Mouse (Mus musculus) lung, postnatal 0 days (tissue): ENCODE measurements around the gene Akap8. TPM values are rescaled to one million over a fixed set of nuclear protein-coding genes. Genes with fewer than 3 reads are reported as not detected.

Experiments used
- ATAC-seq: fragments of 200-750 bp; cut with Nextera tagmentation; 2 replicates; pipeline ENCODE4 v1.8.0; 2017; ENCODE audit warnings: moderate library complexity
- DNase-seq: peaks from one replicate; pipeline ENCODE4 v3.0.0-alpha.2; 2016; ENCODE audit warnings: low spot score
- H3K27ac ChIP-seq: fragments of 300-500 bp; sonication (generic); 2 replicates; pipeline ENCODE4 v1.5.1; 2014; ENCODE audit warnings: antibody characterized with exemption, mild to moderate bottlenecking, low read length, mixed read lengths
- H3K27me3 ChIP-seq: fragments of 300-500 bp; sonication (generic); replicated peaks from 2 replicates; pipeline ENCODE4 v1.6.1; 2014; ENCODE audit warnings: low read length, mixed read lengths; ENCODE audit not compliant: insufficient read depth
- H3K36me3 ChIP-seq: fragments of 300-500 bp; sonication (generic); 2 replicates; pipeline ENCODE4 v1.6.1; 2014; ENCODE audit warnings: low read length, mixed read lengths; ENCODE audit not compliant: insufficient read depth
- H3K4me1 ChIP-seq: fragments of 300-500 bp; sonication (generic); 2 replicates; pipeline ENCODE4 v1.6.1; 2014; ENCODE audit warnings: antibody characterized with exemption, low read depth, low read length, mixed read lengths; ENCODE audit not compliant: insufficient read depth
- H3K4me2 ChIP-seq: fragments of 300-500 bp; sonication (generic); replicated peaks from 2 replicates; pipeline ENCODE4 v1.6.1; 2014; ENCODE audit warnings: low read depth, mild to moderate bottlenecking, low read length, moderate library complexity, mixed read lengths
- H3K4me3 ChIP-seq: fragments of 300-500 bp; sonication (generic); 2 replicates; pipeline ENCODE4 v1.5.1; 2014; ENCODE audit warnings: low read depth, low read length
- H3K9ac ChIP-seq: fragments of 300-500 bp; sonication (generic); replicated peaks from 2 replicates; pipeline ENCODE4 v1.6.1; 2014; ENCODE audit warnings: low read depth, mild to moderate bottlenecking
- H3K9me3 ChIP-seq: fragments of 300-500 bp; sonication (generic); 2 replicates; pipeline ENCODE4 v1.6.1; 2016; ENCODE audit warnings: low read length, mixed read lengths
- CTCF ChIP-seq: IDR thresholded peaks from 2 replicates; pipeline ENCODE4 v1.5.1; 2016; ENCODE audit warnings: antibody characterized with exemption, mild to moderate bottlenecking
- EP300 ChIP-seq: IDR thresholded peaks from 2 replicates; pipeline ENCODE4 v1.6.1; 2016; ENCODE audit warnings: antibody characterized with exemption, mild to moderate bottlenecking, control low read depth
- WGBS: fragments of 180-500 bp; shearing (Covaris S2); extraction: QIAGEN DNeasy Blood & Tissue Kit; methylation state at CpG from one replicate; pipeline ENCODE4 v1.1.7; 2014; 5-methylcytosine and 5-hydroxymethylcytosine counted together
- polyA plus RNA-seq: library from polyadenylated mRNA; unstranded; fragments of >200 nt; fragmentation: Nextera tagmentation; extraction: Ambion mirVana; gene quantifications from 2 replicates; pipeline ENCODE4 v1.2.1, GENCODE M21; 2015

Akap8 gene
- polyA plus RNA-seq, 1 experiment from 2014 or later, result 30.2 TPM

DNA sequence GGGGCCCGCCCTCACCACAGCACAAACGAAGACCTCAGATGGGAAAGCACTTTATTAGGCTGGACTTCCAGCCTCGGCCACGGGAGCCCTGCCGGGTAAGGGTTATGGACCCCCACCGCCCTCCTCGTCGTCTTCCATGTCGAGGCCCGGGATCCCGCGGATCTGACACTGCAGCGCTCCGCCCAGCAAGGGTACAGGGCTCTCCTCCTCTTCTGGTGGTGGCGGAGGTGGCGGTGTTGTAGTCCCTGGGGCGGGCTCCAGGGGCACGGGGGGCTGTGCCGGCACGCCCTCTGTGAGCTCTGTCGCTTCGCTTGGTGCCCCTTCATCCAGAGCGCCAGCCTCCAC, 324 bp upstream of the Akap8 start:
- H3K9me3 ChIP-seq, result no peaks in the 10 kb centered on the region
- H3K9ac ChIP-seq, result peak overlapping the region; percentile 64
- DNase-seq, result no peak
- TF ChIP-seq EP300, result no peak
- peak; percentile 36 for TF ChIP-seq CTCF
- peak; percentile 60 for ATAC-seq
- peaks cover 4% of the 10 kb centered on the region; the same call in 1 of the 2 replicates for H3K4me1 ChIP-seq
- peak overlapping the region; percentile 80 for H3K27ac ChIP-seq
- H3K36me3 ChIP-seq, result peaks cover 7% of the 10 kb centered on the region; the same call in 1 of the 2 replicates
- peak overlapping the region; percentile 69 for H3K4me3 ChIP-seq
- peak overlapping the region; percentile 86 for H3K4me2 ChIP-seq
- H3K27me3 ChIP-seq, result no peaks in the 10 kb centered on the region
- WGBS, result 1% methylated on average over 20 of the region's 23 CpGs

DNA sequence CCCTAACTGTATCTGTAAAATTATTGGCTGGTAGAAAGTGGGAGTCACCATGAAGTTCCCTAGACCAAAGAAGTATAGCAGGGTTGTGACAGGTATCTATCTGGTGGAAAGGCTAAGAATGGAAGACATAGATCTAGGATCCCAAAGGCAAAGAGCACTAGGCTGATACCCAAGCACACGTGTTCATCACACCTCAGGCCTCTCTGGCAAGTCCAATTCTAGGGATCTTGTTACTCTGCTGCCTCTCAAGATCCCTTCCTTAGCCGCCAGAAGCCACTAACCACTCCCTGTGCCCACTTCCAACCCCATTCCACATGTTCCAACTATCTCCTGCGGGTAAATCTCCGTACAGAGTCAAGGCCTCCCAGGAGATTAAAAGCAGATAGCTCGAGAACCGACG, 1.1 kb downstream of the Akap8 start:
- no peak for ATAC-seq
- Histone ChIP-seq H3K4me3 (peak overlapping the region; percentile 69), H3K9me3 (no peaks in the 10 kb centered on the region), H3K27me3 (no peaks in the 10 kb centered on the region), H3K4me2 (peak overlapping the region; percentile 86), H3K4me1 (peaks cover 4% of the 10 kb centered on the region; the same call in 1 of the 2 replicates), H3K9ac (peak overlapping the region; percentile 55), H3K36me3 (peaks cover 21% of the 10 kb centered on the region; the same call in 1 of the 2 replicates), H3K27ac (peak overlapping the region; percentile 87)
- no peak for TF ChIP-seq EP300
- no peak for TF ChIP-seq CTCF
- WGBS, result 0% methylated on average over 7 of the region's 7 CpGs
- DNase-seq, result peak; percentile 34

GRCm38 (mm10) chr17:32317708-32318107, 3.3 kb downstream of the Akap8 start:
- DNase-seq, result no peak
- Histone ChIP-seq H3K27ac (no peak overlapping the region), H3K27me3 (no peaks in the 10 kb centered on the region), H3K4me3 (no peak overlapping the region), H3K9me3 (no peaks in the 10 kb centered on the region), H3K4me1 (peaks cover 4% of the 10 kb centered on the region; the same call in 1 of the 2 replicates), H3K9ac (no peak overlapping the region), H3K36me3 (peaks cover 43% of the 10 kb centered on the region), H3K4me2 (no peak overlapping the region)
- TF ChIP-seq CTCF, result peak; percentile 19; the same call in 1 of the 2 replicates
- TF ChIP-seq EP300, result no peak
- ATAC-seq, result no peak
- WGBS, result 82% methylated on average over 3 of the region's 3 CpGs

DNA sequence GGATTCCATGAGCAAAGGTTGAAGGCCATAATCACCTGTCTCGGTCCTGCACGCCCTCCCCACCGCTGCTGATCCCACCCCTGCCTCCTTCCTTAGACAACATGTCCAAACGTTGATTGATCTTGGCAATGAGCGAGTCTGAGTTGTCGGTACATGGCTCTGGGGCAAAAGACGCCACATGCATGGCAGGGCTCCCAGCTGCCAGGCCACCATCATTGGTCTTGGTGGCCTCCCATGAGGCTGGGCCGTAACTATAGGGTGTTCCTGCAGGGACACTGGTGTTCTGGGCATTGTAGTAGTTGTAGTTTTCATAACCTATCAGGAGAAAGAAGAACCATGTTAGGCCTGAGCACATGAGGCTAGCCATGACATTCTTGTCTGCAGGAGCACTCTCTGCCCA, 4.0 kb downstream of the Akap8 start:
- DNase-seq, result no peak
- no peak overlapping the region for H3K4me3 ChIP-seq
- peaks cover 4% of the 10 kb centered on the region; the same call in 1 of the 2 replicates for H3K4me1 ChIP-seq
- WGBS, result 91% methylated on average over 8 of the region's 8 CpGs
- no peaks in the 10 kb centered on the region for H3K9me3 ChIP-seq
- H3K4me2 ChIP-seq, result no peak overlapping the region
- H3K9ac ChIP-seq, result no peak overlapping the region
- H3K36me3 ChIP-seq, result peaks cover 49% of the 10 kb centered on the region
- TF ChIP-seq EP300, result no peak
- no peak for TF ChIP-seq CTCF
- ATAC-seq, result no peak
- no peak overlapping the region for H3K27ac ChIP-seq
- H3K27me3 ChIP-seq, result no peaks in the 10 kb centered on the region

GRCm38 (mm10) chr17:32315560-32315959, 5.5 kb downstream of the Akap8 start:
- H3K4me1 ChIP-seq, result 0 out of 2 replicates have a peak, but pooled peaks cover 4% of the 10 kb centered on the region
- no peak overlapping the region for H3K27ac ChIP-seq
- H3K4me2 ChIP-seq, result no peak overlapping the region
- H3K27me3 ChIP-seq, result no peaks in the 10 kb centered on the region
- no peak for ATAC-seq
- H3K36me3 ChIP-seq, result peaks cover 52% of the 10 kb centered on the region
- 88% methylated on average over 5 of the region's 5 CpGs for WGBS
- H3K9ac ChIP-seq, result no peak overlapping the region
- H3K9me3 ChIP-seq, result no peaks in the 10 kb centered on the region
- no peak for DNase-seq
- TF ChIP-seq CTCF (no peak), EP300 (no peak)
- no peak overlapping the region for H3K4me3 ChIP-seq

- ATAC-seq (no peak), DNase-seq (no peak)
- no peak overlapping the region for H3K4me3 ChIP-seq
- no peak overlapping the region for H3K9ac ChIP-seq
- H3K4me1 ChIP-seq, result no peaks in the 10 kb centered on the region
- no peak overlapping the region for H3K27ac ChIP-seq
- no peaks in the 10 kb centered on the region for H3K27me3 ChIP-seq
- H3K9me3 ChIP-seq, result no peaks in the 10 kb centered on the region
- H3K36me3 ChIP-seq, result peaks cover 65% of the 10 kb centered on the region
- H3K4me2 ChIP-seq, result no peak overlapping the region
- no peak for TF ChIP-seq CTCF
- no peak for TF ChIP-seq EP300
- WGBS, result 73% methylated on average over 5 of the region's 5 CpGs
These were observed 7.1 kb downstream of the Akap8 start for GRCm38 (mm10) chr17:32313892-32314291.

DNA sequence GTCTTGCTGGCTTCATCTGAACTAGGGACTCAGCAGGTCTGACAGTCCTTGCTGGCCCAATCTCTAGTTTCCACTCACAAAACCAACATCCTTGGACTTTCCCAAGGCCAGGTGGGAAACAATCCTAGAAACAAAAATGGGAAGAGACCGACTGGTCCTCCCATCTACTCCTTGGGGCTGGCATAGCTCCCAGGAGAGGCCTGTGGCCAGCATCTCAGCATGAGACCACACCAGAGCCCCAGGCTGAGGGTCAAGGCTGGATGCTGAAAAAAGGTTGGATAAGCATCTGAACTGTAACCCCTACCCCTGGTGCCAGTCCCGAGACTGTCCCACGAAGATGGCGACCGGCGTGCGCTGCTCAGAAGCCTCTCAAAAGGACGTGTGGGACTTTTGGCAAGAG, 8.2 kb downstream of the Akap8 start:
- 95% methylated on average over 8 of the region's 8 CpGs for WGBS
- peaks cover 74% of the 10 kb centered on the region for H3K36me3 ChIP-seq
- DNase-seq (no peak), ATAC-seq (no peak)
- no peak overlapping the region for H3K4me3 ChIP-seq
- no peak overlapping the region for H3K27ac ChIP-seq
- H3K9me3 ChIP-seq, result no peaks in the 10 kb centered on the region
- TF ChIP-seq CTCF (no peak), EP300 (no peak)
- H3K27me3 ChIP-seq, result no peaks in the 10 kb centered on the region
- H3K4me1 ChIP-seq, result no peaks in the 10 kb centered on the region
- H3K4me2 ChIP-seq, result no peak overlapping the region
- H3K9ac ChIP-seq, result no peak overlapping the region
